Mouse (Mus musculus) 3134 (cell line): ENCODE measurements around the gene Peak1.
"Not testable (repeated sequence)": the region's sequence is repeated elsewhere in the genome, so short reads cannot be mapped to it uniquely, and the experiment has no call there.

ENCODE experiments used
- DNase-seq: peaks from one replicate; pipeline ENCODE4 v3.0.0-alpha.2; 2011; ENCODE audit warnings: low spot score; ENCODE audit not compliant: insufficient read length; ENCODE audit errors: extremely low read depth

Peak1 gene

GRCm38 (mm10) chr9:56258261-56258790, 159.5 kb downstream of the Peak1 start:
- no peak for DNase-seq

- no peak for DNase-seq
Measured at GRCm38 (mm10) chr9:56257227-56258000, 160.5 kb downstream of the Peak1 start.

GRCm38 (mm10) chr9:56255676-56256432, 162.0 kb downstream of the Peak1 start:
- no peak for DNase-seq

GRCm38 (mm10) chr9:56244336-56244735, 173.5 kb downstream of the Peak1 start:
- peak; percentile 11 for DNase-seq

GRCm38 (mm10) chr9:56243885-56244284, 174.0 kb downstream of the Peak1 start:
- no peak for DNase-seq

- DNase-seq: no peak
Measured at GRCm38 (mm10) chr9:56242686-56243085, 175.2 kb downstream of the Peak1 start.

GRCm38 (mm10) chr9:56241076-56241475, 176.8 kb downstream of the Peak1 start:
- DNase-seq: no peak

- no peak for DNase-seq
Measured at GRCm38 (mm10) chr9:56235871-56236298, 182.0 kb downstream of the Peak1 start.

- DNase-seq: no peak
Measured at GRCm38 (mm10) chr9:56235281-56235680, 182.6 kb downstream of the Peak1 start.

GRCm38 (mm10) chr9:56234561-56234960, 183.3 kb downstream of the Peak1 start:
- no peak for DNase-seq

GRCm38 (mm10) chr9:56233316-56233715, 184.6 kb downstream of the Peak1 start:
- DNase-seq: no peak

GRCm38 (mm10) chr9:56230906-56231305, 187.0 kb downstream of the Peak1 start:
- no peak for DNase-seq

GRCm38 (mm10) chr9:56227626-56228025, 190.2 kb downstream of the Peak1 start:
- DNase-seq: no peak

GRCm38 (mm10) chr9:56223429-56224051, 194.3 kb downstream of the Peak1 start:
- not testable (repeated sequence) for DNase-seq

- no peak for DNase-seq
Measured at GRCm38 (mm10) chr9:56218860-56219259, 199.0 kb downstream of the Peak1 start.

GRCm38 (mm10) chr9:56218043-56218442, 199.8 kb downstream of the Peak1 start:
- no peak for DNase-seq

- no peak for DNase-seq
Measured at GRCm38 (mm10) chr9:56217386-56217785, 200.5 kb downstream of the Peak1 start.

GRCm38 (mm10) chr9:56213451-56214291, 204.2 kb downstream of the Peak1 start:
- DNase-seq: no peak

- no peak for DNase-seq
Measured at GRCm38 (mm10) chr9:56208817-56209216, 209.1 kb downstream of the Peak1 start.

GRCm38 (mm10) chr9:56207516-56207915, 210.4 kb downstream of the Peak1 start:
- DNase-seq: no peak
